Mouse (Mus musculus) heart, embryonic 16.5 days (tissue): ENCODE results near the gene Ada. TPM values are rescaled to one million over a fixed set of nuclear protein-coding genes. Genes with fewer than 3 reads are reported as not detected.

ENCODE experiments used
- ATAC-seq: fragments of 200-750 bp; cut with Nextera tagmentation; replicated peaks from 2 replicates; pipeline ENCODE4 v1.8.0; 2017; ENCODE audit warnings: moderate number of reproducible peaks; ENCODE audit not compliant: insufficient read depth, low FRiP score; ENCODE audit errors: extremely low read depth
- H3K27ac ChIP-seq: fragments of 300-500 bp; sonication (generic); 2 replicates; pipeline ENCODE4 v1.5.1; 2014; ENCODE audit warnings: mild to moderate bottlenecking, low read length, control low read depth, moderate library complexity
- H3K27me3 ChIP-seq: fragments of 300-500 bp; sonication (generic); 2 replicates; pipeline ENCODE4 v1.6.1; 2014; ENCODE audit warnings: low read length, mixed read lengths; ENCODE audit not compliant: control insufficient read depth, insufficient read depth
- H3K36me3 ChIP-seq: fragments of 300-500 bp; sonication (generic); 2 replicates; pipeline ENCODE4 v1.6.1; 2014; ENCODE audit not compliant: control insufficient read depth, insufficient read depth
- H3K4me1 ChIP-seq: fragments of 300-500 bp; sonication (generic); 2 replicates; pipeline ENCODE4 v1.6.1; 2014; ENCODE audit warnings: low read length, mixed read lengths; ENCODE audit not compliant: control insufficient read depth, insufficient read depth
- H3K4me2 ChIP-seq: fragments of 300-500 bp; sonication (generic); 2 replicates; pipeline ENCODE4 v1.6.1; 2014; ENCODE audit warnings: low read depth, mild to moderate bottlenecking, control low read depth, low read length
- H3K4me3 ChIP-seq: fragments of 300-500 bp; sonication (generic); 2 replicates; pipeline ENCODE4 v1.5.1; 2014; ENCODE audit warnings: mild to moderate bottlenecking, control low read depth, low read length
- H3K9ac ChIP-seq: fragments of 300-500 bp; sonication (generic); 2 replicates; pipeline ENCODE4 v1.6.1; 2014; ENCODE audit warnings: low read length, control low read depth
- H3K9me3 ChIP-seq: fragments of 300-500 bp; sonication (generic); replicated peaks from 2 replicates; pipeline ENCODE4 v1.6.1; 2016; ENCODE audit warnings: low read length; ENCODE audit not compliant: control insufficient read depth
- WGBS: fragments of 180-500 bp; shearing (Covaris S2); extraction: QIAGEN DNeasy Blood & Tissue Kit; methylation state at CpG from one replicate; pipeline ENCODE4 v1.1.7; 2014; 5-methylcytosine and 5-hydroxymethylcytosine counted together
- polyA plus RNA-seq: library from polyadenylated mRNA; unstranded; fragments of >200 nt; fragmentation: Nextera tagmentation; extraction: Ambion mirVana; gene quantifications from 2 replicates; pipeline ENCODE4 v1.2.1, GENCODE M21; 2015

Gene Ada
- polyA plus RNA-seq, 1 experiment from 2014 or later: 10.9 TPM

DNA sequence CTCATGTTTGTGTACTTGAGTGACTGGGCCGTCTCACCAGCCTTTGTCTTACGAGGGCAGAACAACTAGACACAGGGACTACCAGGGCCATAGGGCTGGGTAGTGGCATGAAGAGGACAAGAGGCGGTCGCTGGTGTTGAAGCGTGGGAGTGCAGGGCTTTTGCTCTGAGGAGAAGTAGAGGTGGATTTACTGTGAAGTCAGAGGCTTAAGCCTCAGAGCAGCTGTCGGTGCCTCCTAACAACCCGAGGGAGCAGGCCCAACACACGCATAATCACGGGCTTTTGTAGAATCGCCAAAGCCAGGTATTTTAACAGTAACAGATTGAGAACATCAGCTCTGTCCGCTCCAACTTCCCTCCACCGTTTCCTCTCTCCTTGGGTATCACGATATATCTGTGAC is 26.6 kb upstream of the Ada start:
- Histone ChIP-seq H3K27me3 (peaks cover 4% of the 10 kb centered on the region), H3K9ac (no peak overlapping the region), H3K4me1 (no peaks in the 10 kb centered on the region), H3K36me3 (no peaks in the 10 kb centered on the region), H3K4me3 (no peak overlapping the region), H3K4me2 (no peak overlapping the region), H3K9me3 (no peaks in the 10 kb centered on the region), H3K27ac (no peak overlapping the region)
- 27% methylated on average over 13 of the region's 13 CpGs for WGBS
- no peak for ATAC-seq

DNA sequence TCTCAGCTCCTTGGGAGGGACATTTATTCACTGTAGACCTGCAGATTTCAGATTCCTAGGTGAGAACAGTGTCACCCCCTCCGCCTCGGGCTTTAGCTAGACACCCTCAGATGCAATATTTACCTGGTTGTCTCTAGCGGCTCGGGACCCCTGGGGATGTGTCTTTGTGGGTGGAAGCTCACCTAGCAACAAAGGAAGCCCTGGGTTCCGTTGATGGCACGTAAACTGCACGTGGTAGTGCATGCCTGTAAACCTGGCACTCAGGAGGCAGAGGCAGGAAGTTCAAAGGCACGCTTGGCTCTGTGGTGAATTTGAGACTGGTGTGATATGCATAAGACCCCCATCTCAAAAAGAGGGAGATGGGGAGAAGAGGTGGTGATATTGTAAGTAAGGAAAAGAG is 20.7 kb upstream of the Ada start:
- Histone ChIP-seq H3K27ac (no peak overlapping the region), H3K36me3 (no peaks in the 10 kb centered on the region), H3K27me3 (peaks cover 4% of the 10 kb centered on the region), H3K4me2 (no peak overlapping the region), H3K9ac (no peak overlapping the region), H3K4me3 (no peak overlapping the region), H3K9me3 (no peaks in the 10 kb centered on the region), H3K4me1 (no peaks in the 10 kb centered on the region)
- no peak for ATAC-seq
- 78% methylated on average over 8 of the region's 8 CpGs for WGBS

GRCm38 (mm10) chr2:163766890-163767289 is 16.9 kb upstream of the Ada start:
- Histone ChIP-seq H3K4me1 (no peaks in the 10 kb centered on the region), H3K36me3 (no peaks in the 10 kb centered on the region), H3K4me3 (no peak overlapping the region), H3K4me2 (no peak overlapping the region), H3K9me3 (no peaks in the 10 kb centered on the region), H3K27me3 (peaks cover 4% of the 10 kb centered on the region), H3K9ac (no peak overlapping the region), H3K27ac (no peak overlapping the region)
- WGBS: 58% methylated on average over 1 of the region's 1 CpGs
- ATAC-seq: no peak

GRCm38 (mm10) chr2:163766261-163766660 is 16.2 kb upstream of the Ada start:
- H3K4me2 ChIP-seq: no peak overlapping the region
- H3K4me3 ChIP-seq: no peak overlapping the region
- no peaks in the 10 kb centered on the region for H3K4me1 ChIP-seq
- no peak overlapping the region for H3K27ac ChIP-seq
- H3K27me3 ChIP-seq: no peaks in the 10 kb centered on the region
- no peak overlapping the region for H3K9ac ChIP-seq
- no peaks in the 10 kb centered on the region for H3K9me3 ChIP-seq
- no peak for ATAC-seq
- no peaks in the 10 kb centered on the region for H3K36me3 ChIP-seq

DNA sequence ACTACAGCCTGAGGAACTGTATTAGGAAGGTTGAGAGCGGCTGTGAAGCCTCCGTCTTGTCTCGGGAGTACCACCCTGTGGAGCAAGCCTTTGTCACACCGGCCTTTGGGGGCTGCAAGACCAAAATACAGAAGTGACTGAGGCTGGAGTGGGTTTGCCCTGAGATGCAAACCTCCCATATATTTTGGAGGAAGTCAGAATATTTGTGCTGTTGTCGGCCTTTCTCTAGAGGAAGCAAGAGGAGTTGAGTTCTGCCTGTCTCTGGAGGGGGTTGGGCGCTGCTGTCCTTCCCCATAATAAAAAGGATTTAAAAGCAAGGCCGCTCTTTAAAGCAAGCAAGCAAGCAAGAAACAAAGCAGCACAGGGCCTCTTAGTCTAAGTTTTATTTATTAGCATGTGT is 11.4 kb upstream of the Ada start:
- Histone ChIP-seq H3K4me2 (no peak overlapping the region), H3K36me3 (no peaks in the 10 kb centered on the region), H3K27ac (no peak overlapping the region), H3K27me3 (no peaks in the 10 kb centered on the region), H3K9me3 (no peaks in the 10 kb centered on the region), H3K4me1 (no peaks in the 10 kb centered on the region), H3K9ac (no peak overlapping the region), H3K4me3 (no peak overlapping the region)
- 83% methylated on average over 7 of the region's 7 CpGs for WGBS
- no peak for ATAC-seq

GRCm38 (mm10) chr2:163760589-163760988 is 10.6 kb upstream of the Ada start:
- H3K27me3 ChIP-seq: no peaks in the 10 kb centered on the region
- H3K27ac ChIP-seq: no peak overlapping the region
- H3K9me3 ChIP-seq: no peaks in the 10 kb centered on the region
- H3K36me3 ChIP-seq: no peaks in the 10 kb centered on the region
- H3K4me3 ChIP-seq: no peak overlapping the region
- H3K4me1 ChIP-seq: no peaks in the 10 kb centered on the region
- 81% methylated on average over 6 of the region's 6 CpGs for WGBS
- ATAC-seq: no peak
- no peak overlapping the region for H3K4me2 ChIP-seq
- no peak overlapping the region for H3K9ac ChIP-seq

DNA sequence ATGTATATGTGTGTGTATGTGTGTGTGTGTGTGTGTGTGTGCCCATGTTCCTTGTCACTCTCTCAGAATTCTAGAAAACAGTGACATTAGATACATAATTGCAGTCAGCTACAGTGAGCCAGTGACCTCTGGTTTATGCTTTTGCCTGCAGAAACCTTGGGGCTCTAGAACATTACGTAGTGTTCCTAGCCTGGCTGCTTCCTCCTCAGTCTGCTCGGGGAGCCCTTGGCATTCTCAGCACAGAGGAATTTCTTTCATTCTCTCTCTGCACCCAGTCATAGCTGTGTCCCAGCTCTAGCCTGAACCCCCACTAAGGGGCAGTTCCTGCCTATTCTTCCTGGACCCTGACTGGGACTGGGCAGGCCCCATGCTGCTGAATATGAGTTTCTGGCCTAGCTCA is 8.1 kb upstream of the Ada start:
- Histone ChIP-seq H3K4me3 (no peak overlapping the region), H3K27me3 (no peaks in the 10 kb centered on the region), H3K9me3 (no peaks in the 10 kb centered on the region), H3K4me2 (no peak overlapping the region), H3K4me1 (no peaks in the 10 kb centered on the region), H3K9ac (no peak overlapping the region), H3K36me3 (no peaks in the 10 kb centered on the region), H3K27ac (no peak overlapping the region)
- no peak for ATAC-seq
- 69% methylated on average over 2 of the region's 2 CpGs for WGBS

DNA sequence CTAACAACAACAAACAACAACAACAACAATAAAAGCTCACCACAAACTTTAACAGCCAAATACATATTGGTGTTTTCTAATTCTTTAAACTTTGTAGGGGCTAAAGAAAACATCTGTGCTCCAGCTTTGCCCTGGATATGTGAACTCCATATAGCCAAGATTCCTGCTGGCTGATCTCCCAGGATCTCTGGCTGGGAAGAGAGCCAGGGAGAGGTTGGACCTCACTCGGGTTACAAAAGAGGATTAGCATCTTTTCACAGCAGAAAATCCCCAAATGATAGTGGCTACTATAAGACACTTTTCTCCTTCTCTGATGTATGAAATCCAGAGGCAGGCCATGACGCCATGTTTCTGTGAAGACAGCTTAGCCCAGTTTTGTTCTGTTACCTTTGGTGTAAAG is 6.7 kb upstream of the Ada start:
- Histone ChIP-seq H3K27me3 (no peaks in the 10 kb centered on the region), H3K4me1 (no peaks in the 10 kb centered on the region), H3K27ac (no peak overlapping the region), H3K36me3 (no peaks in the 10 kb centered on the region), H3K4me2 (no peak overlapping the region), H3K9me3 (no peaks in the 10 kb centered on the region), H3K9ac (no peak overlapping the region), H3K4me3 (no peak overlapping the region)
- ATAC-seq: no peak
- WGBS: 30% methylated on average over 2 of the region's 2 CpGs

DNA sequence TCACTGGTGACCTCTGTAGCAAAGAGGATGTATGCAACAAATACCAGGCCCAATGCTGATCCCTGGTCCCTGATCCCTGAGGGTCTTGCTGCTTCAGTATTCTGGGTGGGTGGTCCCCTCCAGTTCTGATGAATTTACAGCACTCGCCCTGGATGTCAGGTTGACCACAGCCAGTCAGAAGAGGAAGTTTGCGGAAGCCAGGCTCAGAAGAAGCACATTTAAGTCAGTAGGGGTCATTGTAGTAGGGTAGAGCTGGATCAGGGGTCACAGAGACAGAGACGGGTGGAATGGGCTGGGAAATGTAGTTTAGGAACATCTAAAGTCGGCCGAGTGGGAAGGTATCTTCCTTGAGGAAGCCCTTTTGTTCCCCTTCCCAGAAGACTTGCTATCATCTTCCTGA is 4.2 kb upstream of the Ada start:
- Histone ChIP-seq H3K4me3 (no peak overlapping the region), H3K9me3 (no peaks in the 10 kb centered on the region), H3K9ac (no peak overlapping the region), H3K27me3 (peaks cover 4% of the 10 kb centered on the region), H3K36me3 (no peaks in the 10 kb centered on the region), H3K27ac (no peak overlapping the region), H3K4me1 (peaks cover 8% of the 10 kb centered on the region), H3K4me2 (no peak overlapping the region)
- ATAC-seq: no peak
- 79% methylated on average over 5 of the region's 5 CpGs for WGBS
